Mouse (Mus musculus): ENCODE data around the gene Raf1. TPM values are rescaled to one million over a fixed set of nuclear protein-coding genes. Genes with fewer than 3 reads are reported as not detected.

Gene Raf1
- polyA plus RNA-seq, 1 experiment, result not detected

DNA sequence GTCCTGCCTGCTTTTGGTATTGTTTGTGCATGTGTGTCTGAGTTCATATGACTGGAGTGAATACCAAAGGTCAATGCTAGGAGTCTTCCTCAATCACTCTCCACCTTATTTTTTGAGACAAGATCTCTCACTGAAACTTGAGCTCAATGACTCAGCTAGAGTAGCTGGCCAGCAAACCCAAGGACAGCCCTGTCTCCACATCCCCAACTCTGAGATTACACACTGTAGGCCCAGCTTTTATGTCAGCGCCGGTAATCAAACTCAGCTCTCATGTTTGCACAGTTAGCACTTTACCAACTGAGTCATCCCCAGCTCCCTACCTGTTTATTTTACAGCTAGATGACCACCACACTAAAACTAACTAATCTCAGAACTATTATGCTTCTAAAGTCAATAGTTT, 42.4 kb downstream of the Raf1 start:
- Histone ChIP-seq H3K4me1 (ENCODE audit: control insufficient read depth, insufficient read depth, low read length) (no peaks in the 10 kb centered on the region), H3K27ac (ENCODE audit: insufficient read depth, low read depth, low read length) (no peak overlapping the region), H3K4me3 (ENCODE audit: insufficient read depth, low read depth, low read length) (no peak overlapping the region)
- TF ChIP-seq POLR2A (IDR thresholded peaks at IDR 0.05; ENCODE audit: insufficient read depth, low read depth, low read length) (no peak), CTCF (IDR thresholded peaks at IDR 0.05; ENCODE audit: insufficient read depth, low read depth, low read length) (no peak)
- WGBS, result 89% methylated on average over 2 of the region's 2 CpGs

DNA sequence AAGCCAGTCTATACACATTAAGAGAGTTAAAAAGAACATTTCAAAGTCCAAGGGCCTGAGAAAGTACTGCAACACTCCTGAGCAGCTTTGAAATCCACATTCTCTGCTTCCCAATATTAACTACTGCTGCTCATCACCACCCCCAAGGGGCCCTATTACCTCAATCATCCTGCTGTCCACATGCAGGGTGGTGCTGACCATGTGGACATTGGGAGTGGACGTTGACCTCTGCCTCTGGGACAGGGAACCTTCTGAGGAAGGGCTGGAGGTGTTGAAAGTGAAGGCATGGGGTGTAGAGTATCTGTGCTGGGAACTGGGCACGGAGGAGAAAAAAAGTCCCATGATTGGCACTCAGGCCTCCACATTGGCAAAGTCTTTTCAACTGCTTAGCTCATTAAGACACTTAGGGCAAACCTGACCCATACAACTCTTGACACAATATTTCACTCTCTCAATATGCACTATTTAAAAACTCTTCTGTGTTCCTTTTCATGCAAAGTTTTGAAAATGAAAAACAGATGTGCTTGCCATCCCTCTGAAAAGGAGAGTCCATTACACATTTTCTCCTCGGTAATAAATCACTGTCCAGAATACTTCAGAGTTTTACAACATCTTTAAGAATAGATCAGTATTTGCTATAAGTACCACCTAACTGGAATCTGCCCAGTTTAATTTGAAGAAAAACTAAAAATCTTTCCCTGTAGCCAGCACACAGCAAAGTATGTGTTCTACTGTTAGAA, 45.2 kb downstream of the Raf1 start:
- 73% methylated on average over 3 of the region's 3 CpGs for WGBS
- Histone ChIP-seq H3K4me3 (ENCODE audit: insufficient read depth, low read depth, low read length) (no peak overlapping the region), H3K27ac (ENCODE audit: insufficient read depth, low read depth, low read length) (no peak overlapping the region), H3K4me1 (ENCODE audit: control insufficient read depth, insufficient read depth, low read length) (no peaks in the 10 kb centered on the region)
- TF ChIP-seq POLR2A (IDR thresholded peaks at IDR 0.05; ENCODE audit: insufficient read depth, low read depth, low read length) (no peak), CTCF (IDR thresholded peaks at IDR 0.05; ENCODE audit: insufficient read depth, low read depth, low read length) (no peak)

DNA sequence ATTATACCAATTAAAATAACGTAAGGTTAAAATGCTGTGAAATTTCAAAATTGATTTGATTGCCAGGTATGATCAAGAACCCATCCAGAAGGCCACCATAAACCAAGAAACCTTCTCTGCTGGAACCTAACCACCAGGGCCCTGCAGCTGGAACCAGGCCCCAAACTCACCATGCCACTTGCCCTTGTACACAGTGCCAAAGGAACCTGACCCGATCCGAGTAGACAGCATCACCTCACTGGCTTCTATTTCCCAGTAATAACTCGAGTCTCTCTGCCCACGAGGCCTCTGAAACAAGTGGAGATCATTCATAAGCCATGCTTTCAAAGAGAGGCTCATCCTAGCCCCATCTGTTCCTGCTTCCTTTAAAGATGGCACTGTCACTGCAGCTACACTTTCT, 50.3 kb downstream of the Raf1 start:
- TF ChIP-seq POLR2A (IDR thresholded peaks at IDR 0.05; ENCODE audit: insufficient read depth, low read depth, low read length) (no peak), CTCF (IDR thresholded peaks at IDR 0.05; ENCODE audit: insufficient read depth, low read depth, low read length) (no peak)
- WGBS, result 80% methylated on average over 5 of the region's 5 CpGs
- H3K4me3 ChIP-seq (ENCODE audit: insufficient read depth, low read depth, low read length), result no peak overlapping the region
- no peak overlapping the region for H3K27ac ChIP-seq (ENCODE audit: insufficient read depth, low read depth, low read length)
- H3K4me1 ChIP-seq (ENCODE audit: control insufficient read depth, insufficient read depth, low read length), result no peaks in the 10 kb centered on the region

DNA sequence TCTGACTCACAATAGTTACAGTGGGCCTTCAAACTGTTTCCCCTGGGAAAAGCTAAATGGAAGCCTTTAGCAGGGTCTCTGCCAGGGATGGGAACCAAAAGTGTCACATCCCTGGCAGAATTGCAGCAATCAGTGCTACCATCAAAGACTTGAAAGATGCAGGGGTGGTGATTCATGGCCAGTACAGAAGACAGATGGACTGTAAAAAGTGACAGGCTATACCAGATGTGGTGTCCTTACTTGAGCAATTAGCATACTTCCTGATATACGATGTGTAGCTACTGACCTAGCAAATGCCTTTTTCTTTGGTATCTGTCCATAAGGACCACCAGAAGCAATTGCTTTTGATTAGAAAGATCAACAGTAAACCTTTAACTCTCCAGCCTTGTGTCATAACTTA, 55.5 kb downstream of the Raf1 start:
- Histone ChIP-seq H3K4me1 (ENCODE audit: control insufficient read depth, insufficient read depth, low read length) (peaks cover 3% of the 10 kb centered on the region; the same call in 1 of the 2 replicates), H3K4me3 (ENCODE audit: insufficient read depth, low read depth, low read length) (no peak overlapping the region), H3K27ac (ENCODE audit: insufficient read depth, low read depth, low read length) (no peak overlapping the region)
- no peak for TF ChIP-seq POLR2A (IDR thresholded peaks at IDR 0.05; ENCODE audit: insufficient read depth, low read depth, low read length)
- TF ChIP-seq CTCF (IDR thresholded peaks at IDR 0.05; ENCODE audit: insufficient read depth, low read depth, low read length), result no peak
- 72% methylated on average over 1 of the region's 1 CpGs for WGBS

DNA sequence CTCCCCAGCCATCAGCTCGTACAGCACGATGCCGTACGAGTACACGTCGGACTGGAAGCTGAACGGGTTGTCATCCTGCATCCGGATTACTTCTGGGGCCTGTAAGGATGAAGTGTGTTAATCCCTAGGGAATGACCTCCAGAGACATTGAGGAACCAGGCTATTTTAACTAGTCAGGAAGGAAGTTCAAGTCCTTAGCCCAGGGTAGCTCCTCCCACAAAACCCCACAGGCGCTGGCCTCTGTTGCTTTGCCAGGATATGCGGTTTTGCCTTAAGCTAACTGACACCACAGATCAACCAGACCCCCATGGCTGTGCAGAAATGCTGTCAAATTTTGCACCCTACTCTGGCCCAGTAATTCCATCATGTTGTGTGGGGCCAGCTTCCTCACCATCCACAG, 56.6 kb downstream of the Raf1 start:
- H3K4me1 ChIP-seq (ENCODE audit: control insufficient read depth, insufficient read depth, low read length), result peaks cover 3% of the 10 kb centered on the region; the same call in 1 of the 2 replicates
- no peak for TF ChIP-seq CTCF (IDR thresholded peaks at IDR 0.05; ENCODE audit: insufficient read depth, low read depth, low read length)
- TF ChIP-seq POLR2A (IDR thresholded peaks at IDR 0.05; ENCODE audit: insufficient read depth, low read depth, low read length), result no peak
- WGBS, result 79% methylated on average over 10 of the region's 10 CpGs
- H3K27ac ChIP-seq (ENCODE audit: insufficient read depth, low read depth, low read length), result no peak overlapping the region
- no peak overlapping the region for H3K4me3 ChIP-seq (ENCODE audit: insufficient read depth, low read depth, low read length)

DNA sequence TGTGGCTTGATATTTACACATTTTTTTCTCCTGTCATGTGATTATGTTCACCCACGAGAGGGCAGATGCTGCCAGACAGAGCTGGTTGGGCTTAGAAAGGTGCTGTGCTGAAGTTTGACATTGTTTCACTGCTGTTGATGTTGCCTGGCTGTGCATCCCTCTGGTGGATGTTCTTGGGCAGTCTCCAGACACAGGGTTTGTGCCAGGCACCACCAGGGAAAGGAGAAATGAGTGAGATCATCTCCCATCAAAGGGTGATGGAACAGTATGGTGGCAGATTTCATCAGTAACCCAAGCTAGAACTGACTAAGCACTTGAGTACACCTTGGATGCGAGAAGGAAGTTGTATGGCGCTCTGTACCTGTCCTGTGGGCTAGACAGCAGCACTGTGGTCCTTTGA, 60.5 kb downstream of the Raf1 start:
- peak overlapping the region; percentile 22 for H3K27ac ChIP-seq (ENCODE audit: insufficient read depth, low read depth, low read length)
- TF ChIP-seq POLR2A (IDR thresholded peaks at IDR 0.05; ENCODE audit: insufficient read depth, low read depth, low read length) (no peak), CTCF (IDR thresholded peaks at IDR 0.05; ENCODE audit: insufficient read depth, low read depth, low read length) (no peak)
- no peak overlapping the region for H3K4me3 ChIP-seq (ENCODE audit: insufficient read depth, low read depth, low read length)
- 76% methylated on average over 3 of the region's 3 CpGs for WGBS
- H3K4me1 ChIP-seq (ENCODE audit: control insufficient read depth, insufficient read depth, low read length), result peaks cover 7% of the 10 kb centered on the region

DNA sequence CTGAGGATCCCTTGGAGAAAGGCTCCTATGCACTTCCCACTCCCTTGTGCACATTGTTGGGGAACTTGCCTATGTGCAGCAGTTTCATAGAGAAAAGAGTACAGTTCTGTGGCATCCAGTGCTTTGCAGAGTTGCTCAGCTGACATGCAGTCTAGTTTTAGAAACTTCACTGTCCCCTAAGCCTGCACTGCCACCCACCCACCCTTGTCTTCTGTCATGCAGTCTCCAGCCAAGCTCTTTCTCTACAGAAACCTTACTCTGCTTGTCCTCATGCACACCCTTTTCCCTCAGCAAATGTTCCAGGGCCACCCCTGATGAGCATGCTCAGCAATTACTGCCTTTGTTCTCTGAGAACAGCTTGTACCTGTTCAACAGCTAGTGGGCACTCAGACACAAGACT, 62.6 kb downstream of the Raf1 start:
- Histone ChIP-seq H3K27ac (ENCODE audit: insufficient read depth, low read depth, low read length) (peak overlapping the region; percentile 12), H3K4me3 (ENCODE audit: insufficient read depth, low read depth, low read length) (no peak overlapping the region), H3K4me1 (ENCODE audit: control insufficient read depth, insufficient read depth, low read length) (peaks cover 7% of the 10 kb centered on the region)
- TF ChIP-seq POLR2A (IDR thresholded peaks at IDR 0.05; ENCODE audit: insufficient read depth, low read depth, low read length) (no peak), CTCF (IDR thresholded peaks at IDR 0.05; ENCODE audit: insufficient read depth, low read depth, low read length) (no peak)

DNA sequence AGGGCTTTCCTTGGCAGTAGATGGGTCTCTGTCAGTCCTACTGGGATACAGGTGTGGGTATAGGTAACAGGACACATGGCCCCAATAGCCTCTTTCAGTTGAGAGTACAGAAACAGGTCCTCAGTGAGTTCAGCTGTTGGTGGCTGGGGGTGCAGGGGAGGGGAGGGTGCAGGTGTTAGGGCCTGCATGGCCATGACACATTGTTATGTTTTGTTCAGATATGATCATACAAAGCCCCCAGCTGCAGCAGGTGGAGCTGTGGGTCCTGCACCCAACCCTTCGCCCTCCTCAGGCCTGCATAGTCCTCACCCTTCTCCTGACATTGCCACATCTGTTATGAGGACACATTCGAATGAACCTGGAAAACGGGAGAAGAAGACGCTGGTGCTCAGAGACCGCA, 66.1 kb downstream of the Raf1 start:
- TF ChIP-seq POLR2A (IDR thresholded peaks at IDR 0.05; ENCODE audit: insufficient read depth, low read depth, low read length) (no peak), CTCF (IDR thresholded peaks at IDR 0.05; ENCODE audit: insufficient read depth, low read depth, low read length) (no peak)
- no peak overlapping the region for H3K4me3 ChIP-seq (ENCODE audit: insufficient read depth, low read depth, low read length)
- peaks cover 16% of the 10 kb centered on the region for H3K4me1 ChIP-seq (ENCODE audit: control insufficient read depth, insufficient read depth, low read length)
- no peak overlapping the region for H3K27ac ChIP-seq (ENCODE audit: insufficient read depth, low read depth, low read length)
- 92% methylated on average over 5 of the region's 5 CpGs for WGBS

DNA sequence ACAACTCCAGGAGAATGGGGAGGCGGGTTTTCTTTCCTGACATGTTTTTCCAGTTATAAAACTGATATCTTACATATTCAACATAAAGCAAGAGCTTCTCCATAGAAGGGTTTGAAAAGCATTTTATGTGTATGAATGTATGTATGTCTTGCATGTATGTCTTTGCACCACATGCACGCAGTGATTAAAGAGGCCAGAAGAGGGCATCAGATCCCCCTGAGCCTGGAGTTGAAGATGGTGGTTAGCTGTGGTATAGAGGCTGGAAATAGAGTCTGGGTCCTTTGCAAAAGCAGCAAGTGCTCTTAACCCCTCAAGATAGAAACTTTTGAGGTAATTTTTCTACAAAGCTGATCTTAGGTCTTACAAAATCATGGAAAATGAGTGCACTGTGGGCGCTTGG, 67.3 kb downstream of the Raf1 start:
- TF ChIP-seq POLR2A (IDR thresholded peaks at IDR 0.05; ENCODE audit: insufficient read depth, low read depth, low read length) (no peak), CTCF (IDR thresholded peaks at IDR 0.05; ENCODE audit: insufficient read depth, low read depth, low read length) (no peak)
- peaks cover 16% of the 10 kb centered on the region for H3K4me1 ChIP-seq (ENCODE audit: control insufficient read depth, insufficient read depth, low read length)
- H3K4me3 ChIP-seq (ENCODE audit: insufficient read depth, low read depth, low read length), result no peak overlapping the region
- 72% methylated on average over 3 of the region's 3 CpGs for WGBS
- no peak overlapping the region for H3K27ac ChIP-seq (ENCODE audit: insufficient read depth, low read depth, low read length)
